Comparison of ENCODE assay signal across 14 mouse cellular contexts in the genomic region with DNA sequence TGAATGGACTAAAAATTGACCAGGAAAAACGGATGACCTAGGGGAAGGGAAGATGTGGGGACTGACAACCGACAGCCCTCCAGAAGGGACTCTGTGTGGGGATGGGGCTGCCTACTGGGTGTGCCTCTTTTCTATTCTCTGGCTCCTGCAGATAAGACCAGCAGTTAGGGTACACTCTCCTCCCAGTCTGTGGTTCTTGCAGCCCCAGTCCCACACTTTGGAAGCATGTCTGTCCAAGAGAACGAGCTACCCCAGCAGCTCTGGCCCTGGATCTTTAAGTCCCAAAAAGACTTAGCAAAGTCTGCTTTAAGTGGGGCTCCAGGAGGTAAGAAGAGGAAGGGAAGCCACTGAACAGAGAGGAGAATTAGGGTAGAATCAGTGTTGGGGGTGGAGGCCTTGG. TPM values are rescaled to one million over a fixed set of nuclear protein-coding genes. Genes with fewer than 3 reads are reported as not detected.
DNase-seq lines count a peak whose midpoint lies in the region; ATAC-seq lines count a peak whose summit lies in the region.
"Had no signal": no experiment of that assay in that cellular context is flagged by ENCODE, and none has a peak within 500 bp of the region (broad histone marks: within the 10 kb centered on the region; RNA-seq: fewer than 3 reads in every experiment).

Gene Pklr (plus strand): TSS at position 185 of the 400 bp plus-strand sequence.

- H3K9ac ChIP-seq in forebrain, embryonic 16.5 days (replicated peaks; ENCODE audit: low read depth, low read length) = no peak within 1 kb of the TSS
- peak within 1 kb of the TSS; percentile 10; the same call in 1 of the 2 replicates for H3K9ac ChIP-seq in neural tube, embryonic 11.5 days (ENCODE audit: low read length)
- no peak within 1 kb of the TSS for H3K9ac ChIP-seq in neural tube, embryonic 15.5 days (replicated peaks)
- H3K9ac ChIP-seq in liver, embryonic 11.5 days (ENCODE audit: low read depth, low read length) = peak within 1 kb of the TSS; percentile 84
- H3K9ac ChIP-seq: neural tube, embryonic 13.5 days had no signal

- no peak for ATAC-seq in forebrain, embryonic 16.5 days
- ATAC-seq in neural tube, embryonic 11.5 days (ENCODE audit: insufficient read depth, low FRiP score, low TSS enrichment) = no peak
- no peak for ATAC-seq in neural tube, embryonic 15.5 days (ENCODE audit: low FRiP score)
- peak; percentile 74 for ATAC-seq in liver, embryonic 11.5 days (replicated peaks; ENCODE audit: low FRiP score)
- ATAC-seq: hindbrain, embryonic 16.5 days had no signal

- peaks cover 10% of the 10 kb centered on the region for H3K4me1 ChIP-seq in forebrain, embryonic 10.5 days
- peaks cover 11% of the 10 kb centered on the region for H3K4me1 ChIP-seq in forebrain, embryonic 16.5 days (replicated peaks; ENCODE audit: control insufficient read depth, insufficient read depth, low read length)
- no peaks in the 10 kb centered on the region for H3K4me1 ChIP-seq in neural tube, embryonic 11.5 days (ENCODE audit: control insufficient read depth, insufficient read depth, low read length)
- H3K4me1 ChIP-seq in neural tube, embryonic 15.5 days = peaks cover 7% of the 10 kb centered on the region
- H3K4me1 ChIP-seq in liver, embryonic 11.5 days (replicated peaks; ENCODE audit: control insufficient read depth, insufficient read depth, low read length) = peaks cover 37% of the 10 kb centered on the region

- H3K27ac ChIP-seq in forebrain, embryonic 10.5 days = peak within 1 kb of the TSS; percentile 67
- H3K27ac ChIP-seq in forebrain, embryonic 16.5 days (ENCODE audit: low read length) = no peak within 1 kb of the TSS
- H3K27ac ChIP-seq in neural tube, embryonic 11.5 days (ENCODE audit: low read depth, low read length) = no peak within 1 kb of the TSS
- H3K27ac ChIP-seq in neural tube, embryonic 15.5 days (replicated peaks) = no peak within 1 kb of the TSS
- peak within 1 kb of the TSS; percentile 98 for H3K27ac ChIP-seq in liver, embryonic 11.5 days (ENCODE audit: low read depth, low read length)
- H3K27ac ChIP-seq: left cerebral cortex, adult 2 months; macrophage; neural tube, embryonic 13.5 days had no signal

- DNase-seq in forebrain, embryonic 10.5 days (ENCODE audit: extremely low spot score, low spot score) = no peak
- no peak for DNase-seq in neural tube, embryonic 11.5 days (ENCODE audit: low spot score)
- no peak for DNase-seq in liver, embryonic 11.5 days (ENCODE audit: low spot score)
- DNase-seq in embryo, embryonic 11 days = no peak
- no peak for DNase-seq in ovary, postnatal 10 days (ENCODE audit: low spot score)
- DNase-seq in frontal cortex, postnatal 10 days (ENCODE audit: low spot score in 2 of 2) = no peak
- DNase-seq: cerebellum, adult 11-12 months; gastrocnemius, postnatal 25 days had no signal

- no peaks in the 10 kb centered on the region for H3K9me3 ChIP-seq in forebrain, embryonic 10.5 days
- H3K9me3 ChIP-seq in forebrain, embryonic 16.5 days (ENCODE audit: control insufficient read depth, low read length) = no peaks in the 10 kb centered on the region
- no peaks in the 10 kb centered on the region for H3K9me3 ChIP-seq in neural tube, embryonic 11.5 days (ENCODE audit: control insufficient read depth, low read length)
- H3K9me3 ChIP-seq in neural tube, embryonic 15.5 days (replicated peaks) = no peaks in the 10 kb centered on the region
- H3K9me3 ChIP-seq in liver, embryonic 11.5 days (ENCODE audit: control insufficient read depth, low read length) = no peaks in the 10 kb centered on the region
- H3K9me3 ChIP-seq: neural tube, embryonic 13.5 days had no signal

- WGBS in forebrain, embryonic 10.5 days = 63% methylated on average over 3 of the region's 3 CpGs
- 59% methylated on average over 3 of the region's 3 CpGs for WGBS in forebrain, embryonic 16.5 days
- 60% methylated on average over 3 of the region's 3 CpGs for WGBS in neural tube, embryonic 11.5 days
- WGBS in neural tube, embryonic 15.5 days = 63% methylated on average over 3 of the region's 3 CpGs
- WGBS in liver, embryonic 11.5 days = 35% methylated on average over 3 of the region's 3 CpGs

- peak within 1 kb of the TSS; percentile 16 for H3K4me3 ChIP-seq in forebrain, embryonic 10.5 days
- no peak within 1 kb of the TSS for H3K4me3 ChIP-seq in forebrain, embryonic 16.5 days (replicated peaks; ENCODE audit: low read length)
- H3K4me3 ChIP-seq in neural tube, embryonic 11.5 days (ENCODE audit: low read depth, low read length) = no peak within 1 kb of the TSS
- no peak within 1 kb of the TSS for H3K4me3 ChIP-seq in neural tube, embryonic 15.5 days (replicated peaks)
- H3K4me3 ChIP-seq in liver, embryonic 11.5 days (ENCODE audit: low read depth, low read length) = peak within 1 kb of the TSS; percentile 64
- H3K4me3 ChIP-seq: left cerebral cortex, adult 2 months; neural tube, embryonic 13.5 days had no signal

- H3K4me2 ChIP-seq in forebrain, embryonic 16.5 days (ENCODE audit: low read length) = no peak within 1 kb of the TSS
- no peak within 1 kb of the TSS for H3K4me2 ChIP-seq in neural tube, embryonic 11.5 days (ENCODE audit: low read depth)
- no peak within 1 kb of the TSS for H3K4me2 ChIP-seq in neural tube, embryonic 15.5 days
- H3K4me2 ChIP-seq in liver, embryonic 11.5 days = peak within 1 kb of the TSS; percentile 71
- H3K4me2 ChIP-seq: neural tube, embryonic 13.5 days had no signal

- H3K36me3 ChIP-seq in forebrain, embryonic 10.5 days (replicated peaks) = no peaks in the 10 kb centered on the region
- H3K36me3 ChIP-seq in forebrain, embryonic 16.5 days (ENCODE audit: control insufficient read depth, insufficient read depth) = no peaks in the 10 kb centered on the region
- H3K36me3 ChIP-seq in neural tube, embryonic 11.5 days (ENCODE audit: control insufficient read depth, insufficient read depth, low read length) = no peaks in the 10 kb centered on the region
- H3K36me3 ChIP-seq in neural tube, embryonic 15.5 days = no peaks in the 10 kb centered on the region
- peaks cover 3% of the 10 kb centered on the region; the same call in 1 of the 2 replicates for H3K36me3 ChIP-seq in liver, embryonic 11.5 days (ENCODE audit: control insufficient read depth, insufficient read depth, low read length)
- H3K36me3 ChIP-seq: neural tube, embryonic 13.5 days had no signal

- H3K27me3 ChIP-seq in forebrain, embryonic 10.5 days (ENCODE audit: poor library complexity, severe bottlenecking) = peaks cover 35% of the 10 kb centered on the region
- H3K27me3 ChIP-seq in forebrain, embryonic 16.5 days (replicated peaks; ENCODE audit: control insufficient read depth, insufficient read depth, low read length) = no peaks in the 10 kb centered on the region
- H3K27me3 ChIP-seq in neural tube, embryonic 11.5 days (ENCODE audit: control insufficient read depth, insufficient read depth, low read length) = no peaks in the 10 kb centered on the region; the same call in 1 of the 2 replicates
- no peaks in the 10 kb centered on the region for H3K27me3 ChIP-seq in neural tube, embryonic 15.5 days (replicated peaks)
- no peaks in the 10 kb centered on the region for H3K27me3 ChIP-seq in liver, embryonic 11.5 days (replicated peaks; ENCODE audit: control insufficient read depth, insufficient read depth, low read length)
- H3K27me3 ChIP-seq: neural tube, embryonic 13.5 days had no signal

RNA-seq across cellular contexts. Expression of gene Pklr, which starts in this region (rescaled TPM):
- 4.5 and 5.6 TPM in 2 replicates for polyA plus RNA-seq in forebrain, embryonic 10.5 days (2016; fragmentation: Nextera tagmentation; extraction: Ambion mirVana)
- 0.13 TPM in 1 of 2 replicates, not detected in the other for polyA plus RNA-seq in forebrain, embryonic 16.5 days (2015; fragmentation: Nextera tagmentation; extraction: Ambion mirVana)
- polyA plus RNA-seq in neural tube, embryonic 11.5 days (2014; fragmentation: Nextera tagmentation; extraction: Ambion mirVana) = 1.5 and 2.4 TPM in 2 replicates
- 0.06 and 1.4 TPM in 2 replicates for polyA plus RNA-seq in neural tube, embryonic 15.5 days (2015; fragmentation: Nextera tagmentation; extraction: Ambion mirVana)
- polyA plus RNA-seq in liver, embryonic 11.5 days (2014; fragmentation: Nextera tagmentation; extraction: Ambion mirVana) = 117 and 144 TPM in 2 replicates
- polyA plus RNA-seq: macrophage had no signal

Comparison
In these comparisons a context has a peak if more than half of its experiments do, and no peak if none do; other contexts are left out.
1. RNA of gene Pklr (polyA plus RNA-seq): 117 to 144 TPM in liver, embryonic 11.5 days; 4.5 to 5.6 TPM in forebrain, embryonic 10.5 days, 1.5 to 2.4 TPM in neural tube, embryonic 11.5 days, 0.13 TPM in forebrain, embryonic 16.5 days and 0.06 to 1.4 TPM in neural tube, embryonic 15.5 days; every median in the first group is over 10 times any median in the second.
2. H3K27ac ChIP-seq: peak in forebrain, embryonic 10.5 days (single experiment) and liver, embryonic 11.5 days (single experiment); none in forebrain, embryonic 16.5 days (single experiment), neural tube, embryonic 11.5 days (single experiment) and neural tube, embryonic 15.5 days (single experiment).
3. H3K4me3 ChIP-seq: peak in forebrain, embryonic 10.5 days (single experiment) and liver, embryonic 11.5 days (single experiment); none in forebrain, embryonic 16.5 days (single experiment), neural tube, embryonic 11.5 days (single experiment) and neural tube, embryonic 15.5 days (single experiment).
4. H3K9ac ChIP-seq: peak in neural tube, embryonic 11.5 days (single experiment) and liver, embryonic 11.5 days (single experiment); none in forebrain, embryonic 16.5 days (single experiment) and neural tube, embryonic 15.5 days (single experiment).